Mouse (Mus musculus): ENCODE results near the gene Asb3. TPM values are rescaled to one million over a fixed set of nuclear protein-coding genes. Genes with fewer than 3 reads are reported as not detected.
"Not testable (repeated sequence)": the region's sequence is repeated elsewhere in the genome, so short reads cannot be mapped to it uniquely, and the experiment has no call there.

Gene Asb3
- polyA plus RNA-seq, 1 experiment from 2014 or later: 34.2 TPM

DNA sequence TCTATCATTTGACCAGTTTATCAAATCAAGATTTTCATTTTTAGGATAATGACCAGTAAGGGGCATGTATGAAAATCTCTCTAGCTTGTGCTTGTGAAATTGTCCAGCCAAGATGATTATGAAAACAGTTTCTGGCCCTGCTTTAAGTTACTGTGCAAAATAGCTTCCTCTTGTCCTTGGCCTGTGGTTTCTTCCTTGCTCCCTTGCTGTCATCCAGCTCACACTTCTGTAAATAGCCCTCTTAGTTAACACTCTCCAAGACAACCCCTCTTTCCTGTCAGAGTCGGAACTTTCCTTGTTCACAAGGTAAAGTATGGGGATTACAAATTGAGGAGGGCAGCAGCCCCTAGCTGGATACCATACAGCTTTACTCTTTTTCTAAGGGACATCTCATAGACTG is 253.2 kb downstream of the Asb3 start:
- not testable (repeated sequence) for H3K9ac ChIP-seq; H3K4me1 ChIP-seq; H3K4me3 ChIP-seq (replicated peaks); ATAC-seq (ENCODE audit: insufficient number of reproducible peaks, low FRiP score, low TSS enrichment, low read depth); H3K27me3 ChIP-seq; H3K9me3 ChIP-seq (replicated peaks); H3K4me2 ChIP-seq (replicated peaks); H3K36me3 ChIP-seq; H3K27ac ChIP-seq (replicated peaks)
- 67% methylated on average over 1 of the region's 1 CpGs for WGBS

Other genes with a start within 250 kb of the Asb3 start
- 9.2 and 9.7 TPM in 2 replicates for gene Acyp2, start 235.8 kb upstream of the Asb3 start, polyA plus RNA-seq (2015; fragmentation: Nextera tagmentation; extraction: Ambion mirVana)
- 16.3 and 18.8 TPM in 2 replicates for gene Psme4, start 113.7 kb upstream of the Asb3 start, polyA plus RNA-seq (2015; fragmentation: Nextera tagmentation; extraction: Ambion mirVana)
- 0.29 and 0.41 TPM in 2 replicates for gene Gpr75, start 58 bp upstream of the Asb3 start, polyA plus RNA-seq (2015; fragmentation: Nextera tagmentation; extraction: Ambion mirVana)
- 13.0 and 13.5 TPM in 2 replicates for gene Erlec1, start 68.9 kb downstream of the Asb3 start, polyA plus RNA-seq (2015; fragmentation: Nextera tagmentation; extraction: Ambion mirVana)
- 16.2 and 17.6 TPM in 2 replicates for gene Chac2, start 100.9 kb downstream of the Asb3 start, polyA plus RNA-seq (2015; fragmentation: Nextera tagmentation; extraction: Ambion mirVana)